Mouse (Mus musculus) hindbrain, embryonic 16.5 days (tissue): ENCODE measurements around the gene Xrn2. TPM values are rescaled to one million over a fixed set of nuclear protein-coding genes. Genes with fewer than 3 reads are reported as not detected.

Experiments used
- ATAC-seq: fragments of 200-750 bp; cut with Nextera tagmentation; 2 replicates; pipeline ENCODE4 v1.8.0; 2017; ENCODE audit warnings: moderate TSS enrichment, moderate library complexity
- H3K27ac ChIP-seq: fragments of 300-500 bp; sonication (generic); 2 replicates; pipeline ENCODE4 v1.5.1; 2014; ENCODE audit warnings: low read depth, mild to moderate bottlenecking, control low read depth, low read length, moderate library complexity
- H3K27me3 ChIP-seq: fragments of 300-500 bp; sonication (generic); replicated peaks from 2 replicates; pipeline ENCODE4 v1.6.1; 2014; ENCODE audit warnings: low read length; ENCODE audit not compliant: control insufficient read depth, insufficient read depth
- H3K36me3 ChIP-seq: fragments of 300-500 bp; sonication (generic); 2 replicates; pipeline ENCODE4 v1.6.1; 2014; ENCODE audit warnings: mild to moderate bottlenecking, low read length, moderate library complexity, mixed read lengths; ENCODE audit not compliant: control insufficient read depth, insufficient read depth
- H3K4me1 ChIP-seq: fragments of 300-500 bp; sonication (generic); 2 replicates; pipeline ENCODE4 v1.6.1; 2014; ENCODE audit warnings: low read depth, low read length; ENCODE audit not compliant: control insufficient read depth, insufficient read depth
- H3K4me2 ChIP-seq: fragments of 300-500 bp; sonication (generic); 2 replicates; pipeline ENCODE4 v1.6.1; 2014; ENCODE audit warnings: mild to moderate bottlenecking, low read length, control low read depth, moderate library complexity
- H3K4me3 ChIP-seq: fragments of 300-500 bp; sonication (generic); 2 replicates; pipeline ENCODE4 v1.5.1; 2014; ENCODE audit warnings: mild to moderate bottlenecking, low read length, control low read depth, moderate library complexity
- H3K9ac ChIP-seq: fragments of 300-500 bp; sonication (generic); 2 replicates; pipeline ENCODE4 v1.6.1; 2014; ENCODE audit warnings: low read depth, mild to moderate bottlenecking, control low read depth, low read length, moderate library complexity
- H3K9me3 ChIP-seq: fragments of 300-500 bp; sonication (generic); 2 replicates; pipeline ENCODE4 v1.6.1; 2014; ENCODE audit warnings: mild to moderate bottlenecking, low read length, moderate library complexity; ENCODE audit not compliant: control insufficient read depth
- WGBS: fragments of 180-500 bp; shearing (Covaris S2); extraction: QIAGEN DNeasy Blood & Tissue Kit; methylation state at CpG from one replicate; pipeline ENCODE4 v1.1.7; 2014; 5-methylcytosine and 5-hydroxymethylcytosine counted together
- polyA plus RNA-seq: library from polyadenylated mRNA; unstranded; fragments of >200 nt; fragmentation: Nextera tagmentation; extraction: Ambion mirVana; gene quantifications from 2 replicates; pipeline ENCODE4 v1.2.1, GENCODE M21; 2015

Gene Xrn2
- polyA plus RNA-seq, 1 experiment from 2014 or later, result 58.5 TPM

GRCm38 (mm10) chr2:147074399-147074798 is 61.6 kb downstream of the Xrn2 start:
- Histone ChIP-seq H3K4me3 (no peak overlapping the region), H3K27me3 (peaks cover 8% of the 10 kb centered on the region), H3K27ac (no peak overlapping the region), H3K36me3 (peaks cover 5% of the 10 kb centered on the region), H3K4me1 (no peaks in the 10 kb centered on the region), H3K9me3 (no peaks in the 10 kb centered on the region), H3K9ac (no peak overlapping the region), H3K4me2 (no peak overlapping the region)
- 95% methylated on average over 4 of the region's 4 CpGs for whole genome bisulfite sequencing
- ATAC-seq, result no peak

DNA sequence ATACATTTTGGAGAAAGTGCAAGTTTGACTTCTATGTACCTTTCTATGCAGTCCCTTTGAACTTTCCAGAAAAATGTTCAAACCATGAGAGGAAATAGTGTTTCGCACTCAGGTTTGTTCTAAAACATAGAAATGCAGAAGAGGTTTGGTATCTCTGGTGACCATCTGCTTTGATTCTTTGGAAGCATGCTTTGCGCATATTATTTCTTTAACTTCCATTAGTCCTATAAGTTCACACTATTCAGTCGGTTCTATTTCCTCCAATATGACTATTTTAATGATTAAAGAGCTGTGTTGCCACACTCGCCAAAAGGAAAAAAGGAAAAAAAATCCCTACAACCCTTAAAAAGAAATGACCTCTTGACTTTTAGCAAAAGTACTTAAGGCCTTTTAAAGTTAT is 69.6 kb downstream of the Xrn2 start:
- H3K9ac ChIP-seq, result no peak overlapping the region
- H3K27me3 ChIP-seq, result peaks cover 53% of the 10 kb centered on the region

DNA sequence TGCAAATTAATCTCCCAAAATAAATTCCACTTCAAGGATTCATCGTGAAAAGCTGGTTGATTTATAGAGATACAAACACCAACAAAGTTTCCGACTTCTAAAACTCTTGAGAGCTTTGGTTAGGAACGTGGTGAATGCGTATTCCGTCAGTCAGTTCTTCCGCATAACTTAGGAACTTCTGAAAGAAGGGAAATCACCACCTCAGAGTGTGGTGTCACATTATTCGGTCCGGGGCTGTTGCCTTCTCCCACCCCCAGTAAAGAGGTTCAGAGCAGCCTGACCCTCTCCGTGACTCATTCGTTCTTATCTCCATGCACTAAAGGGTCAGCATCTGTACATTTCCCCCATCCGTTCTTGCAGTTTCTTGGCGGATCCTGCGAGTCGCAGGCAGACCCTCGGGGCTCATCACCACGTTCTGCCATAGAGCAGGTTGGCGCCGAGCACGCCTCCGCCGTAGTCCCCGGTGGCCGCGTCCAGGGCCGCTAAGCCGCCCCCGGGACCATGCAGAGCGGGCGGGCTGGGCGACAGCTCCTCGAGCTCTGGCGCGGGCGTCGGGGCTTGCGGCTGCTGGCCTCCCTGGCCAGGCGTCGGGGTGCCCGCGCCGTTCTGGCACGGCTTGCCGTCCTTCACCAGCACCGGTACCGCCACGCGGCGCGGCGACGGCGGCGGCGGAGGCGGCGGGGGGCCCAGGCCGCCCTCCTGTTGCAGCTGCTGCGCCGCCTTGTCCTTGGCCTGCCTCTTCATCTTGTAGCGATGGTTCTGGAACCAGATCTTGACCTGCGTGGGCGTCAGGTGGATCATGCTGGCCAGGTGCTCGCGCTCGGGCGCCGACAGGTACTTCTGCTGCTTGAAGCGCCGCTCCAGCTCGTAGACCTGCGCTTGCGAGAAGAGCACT is 70.9 kb downstream of the Xrn2 start:
- peaks cover 4% of the 10 kb centered on the region; the same call in 1 of the 2 replicates for H3K4me1 ChIP-seq
- H3K27ac ChIP-seq, result no peak overlapping the region
- H3K4me3 ChIP-seq, result no peak overlapping the region
- 1% methylated on average over 72 of the region's 72 CpGs for WGBS
- no peaks in the 10 kb centered on the region for H3K36me3 ChIP-seq
- no peaks in the 10 kb centered on the region for H3K9me3 ChIP-seq
- H3K4me2 ChIP-seq, result no peak overlapping the region
- no peak; the same call in 1 of the 2 replicates for ATAC-seq
- peaks cover 54% of the 10 kb centered on the region for H3K27me3 ChIP-seq
- H3K9ac ChIP-seq, result no peak overlapping the region

More for the DNA sequence above, 69.6 kb downstream of the Xrn2 start:
- Histone ChIP-seq H3K4me3 (no peak overlapping the region), H3K4me1 (peaks cover 4% of the 10 kb centered on the region; the same call in 1 of the 2 replicates), H3K4me2 (no peak overlapping the region), H3K36me3 (no peaks in the 10 kb centered on the region), H3K27ac (no peak overlapping the region), H3K9me3 (no peaks in the 10 kb centered on the region)
- ATAC-seq, result no peak
- WGBS, result 67% methylated on average over 4 of the region's 4 CpGs

- Histone ChIP-seq H3K9me3 (no peaks in the 10 kb centered on the region), H3K9ac (no peak overlapping the region), H3K4me3 (peak overlapping the region; percentile 31), H3K36me3 (no peaks in the 10 kb centered on the region), H3K27ac (no peak overlapping the region), H3K4me2 (peak overlapping the region; percentile 50), H3K4me1 (peaks cover 4% of the 10 kb centered on the region; the same call in 1 of the 2 replicates), H3K27me3 (peaks cover 47% of the 10 kb centered on the region)
- WGBS, result under 1% methylated on average over 44 of the region's 106 CpGs
- ATAC-seq, result peak; percentile 56
Observed at GRCm38 (mm10) chr2:147084366-147085071, 71.7 kb downstream of the Xrn2 start.

- Histone ChIP-seq H3K4me2 (peak within 1 kb of the TSS; percentile 50), H3K9ac (no peak within 1 kb of the TSS), H3K27ac (no peak within 1 kb of the TSS), H3K4me1 (peaks cover 4% of the 10 kb centered on the region; the same call in 1 of the 2 replicates), H3K27me3 (peaks cover 47% of the 10 kb centered on the region), H3K9me3 (no peaks in the 10 kb centered on the region), H3K36me3 (no peaks in the 10 kb centered on the region), H3K4me3 (peak within 1 kb of the TSS; percentile 31)
- WGBS, result under 1% methylated on average over 47 of the region's 82 CpGs
- ATAC-seq, result 0 out of 2 replicates have a peak, but pooled peaks have one; percentile 24
Observed at GRCm38 (mm10) chr2:147085072-147085870, 72.5 kb downstream of the Xrn2 start, which contains the start of gene Nkx2-4. Nkx2-4 (minus strand) TSS chr2:147085445.

DNA sequence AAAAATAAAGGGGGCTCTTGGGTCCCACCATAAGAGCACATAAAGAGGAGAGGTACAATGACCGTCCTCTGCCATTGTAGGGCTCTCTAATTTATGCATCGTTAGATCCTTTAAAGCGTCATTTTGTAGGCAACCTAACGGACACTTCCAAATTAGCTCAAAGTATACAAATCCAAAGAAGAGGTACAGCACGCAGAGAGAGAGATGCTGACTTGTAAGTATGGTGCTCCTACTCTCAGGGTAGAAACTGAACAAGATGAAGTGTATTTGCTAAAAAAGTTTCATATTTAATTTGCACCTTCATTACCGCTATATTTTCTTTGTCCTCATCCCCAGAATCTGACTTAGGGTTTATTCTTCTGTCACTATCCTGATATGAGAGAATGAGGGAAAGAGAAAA is 73.1 kb downstream of the Xrn2 start:
- Histone ChIP-seq H3K4me1 (peaks cover 4% of the 10 kb centered on the region; the same call in 1 of the 2 replicates), H3K4me2 (no peak overlapping the region), H3K27me3 (peaks cover 42% of the 10 kb centered on the region), H3K4me3 (no peak overlapping the region), H3K9ac (no peak overlapping the region), H3K27ac (no peak overlapping the region), H3K36me3 (no peaks in the 10 kb centered on the region), H3K9me3 (no peaks in the 10 kb centered on the region)
- 8% methylated on average over 6 of the region's 6 CpGs for WGBS
- ATAC-seq, result no peak

GRCm38 (mm10) chr2:147086441-147086840 is 73.6 kb downstream of the Xrn2 start:
- peaks cover 4% of the 10 kb centered on the region; the same call in 1 of the 2 replicates for H3K4me1 ChIP-seq
- H3K4me3 ChIP-seq, result no peak overlapping the region
- no peak for ATAC-seq
- no peak overlapping the region for H3K4me2 ChIP-seq
- no peaks in the 10 kb centered on the region for H3K9me3 ChIP-seq
- H3K36me3 ChIP-seq, result no peaks in the 10 kb centered on the region
- 15% methylated on average over 5 of the region's 5 CpGs for WGBS
- H3K9ac ChIP-seq, result no peak overlapping the region
- H3K27me3 ChIP-seq, result peaks cover 38% of the 10 kb centered on the region
- H3K27ac ChIP-seq, result no peak overlapping the region

DNA sequence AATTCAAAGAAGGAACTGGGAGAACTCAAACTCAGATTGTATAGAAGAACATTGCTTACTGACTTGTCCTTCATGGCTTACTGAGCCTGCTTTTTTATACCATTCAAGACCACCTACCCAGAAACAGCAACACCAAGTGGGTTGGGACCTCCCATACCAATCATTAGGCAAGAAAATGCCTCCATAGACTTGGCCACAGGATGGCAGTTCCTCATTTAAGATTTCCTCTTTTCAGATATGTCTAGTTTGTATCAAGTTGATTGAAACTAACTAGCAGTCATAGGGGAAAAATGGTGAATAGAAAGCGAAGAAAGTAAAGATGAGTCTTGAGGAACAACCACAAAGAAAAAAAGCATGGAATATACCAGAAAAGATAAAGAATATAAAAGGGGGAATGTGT is 106.9 kb downstream of the Xrn2 start:
- ATAC-seq, result no peak

More for the DNA sequence above, 106.9 kb downstream of the Xrn2 start:
- no peaks in the 10 kb centered on the region for H3K4me1 ChIP-seq
- no peak overlapping the region for H3K9ac ChIP-seq
- no peaks in the 10 kb centered on the region for H3K36me3 ChIP-seq
- no peak overlapping the region for H3K4me2 ChIP-seq
- H3K4me3 ChIP-seq, result no peak overlapping the region
- no peaks in the 10 kb centered on the region for H3K27me3 ChIP-seq
- H3K9me3 ChIP-seq, result no peaks in the 10 kb centered on the region
- 94% methylated on average over 1 of the region's 1 CpGs for WGBS
- H3K27ac ChIP-seq, result no peak overlapping the region
